Mouse (Mus musculus): ENCODE results near the gene Pkhd1. TPM values are rescaled to one million over a fixed set of nuclear protein-coding genes. Genes with fewer than 3 reads are reported as not detected.
"Not testable (repeated sequence)": the region's sequence is repeated elsewhere in the genome, so short reads cannot be mapped to it uniquely, and the experiment has no call there.

Gene Pkhd1
- polyA plus RNA-seq, 1 experiment from 2014 or later: not detected

DNA sequence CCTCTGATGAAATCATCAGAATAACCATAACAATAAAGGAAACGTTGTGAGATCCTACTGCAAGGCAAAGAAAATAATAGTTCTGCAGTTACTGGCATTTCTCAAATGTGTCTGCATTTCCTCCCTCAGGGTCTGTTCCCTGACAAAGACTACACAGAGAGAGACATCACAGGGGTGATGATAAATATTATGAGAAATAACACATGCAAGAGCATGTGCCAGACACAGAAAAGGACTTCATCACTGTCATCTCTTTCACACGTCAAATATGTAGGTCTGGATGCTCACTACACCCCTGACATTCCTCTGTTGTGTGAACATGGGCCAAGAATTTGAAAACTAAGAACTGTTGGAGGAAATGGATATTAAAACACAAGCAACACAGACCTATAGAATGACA lies 369.7 kb downstream of the Pkhd1 start:
- no peaks in the 10 kb centered on the region for H3K27me3 ChIP-seq
- H3K4me2 ChIP-seq: no peak overlapping the region
- no peak for ATAC-seq (ENCODE audit: insufficient number of reproducible peaks, insufficient read depth, low FRiP score, low TSS enrichment, low read depth)
- no peak overlapping the region for H3K9ac ChIP-seq
- H3K36me3 ChIP-seq: no peaks in the 10 kb centered on the region
- no peak overlapping the region for H3K4me3 ChIP-seq
- H3K27ac ChIP-seq: no peak overlapping the region
- WGBS: 46% methylated on average over 2 of the region's 2 CpGs
- H3K9me3 ChIP-seq: no peaks in the 10 kb centered on the region
- no peaks in the 10 kb centered on the region for H3K4me1 ChIP-seq

DNA sequence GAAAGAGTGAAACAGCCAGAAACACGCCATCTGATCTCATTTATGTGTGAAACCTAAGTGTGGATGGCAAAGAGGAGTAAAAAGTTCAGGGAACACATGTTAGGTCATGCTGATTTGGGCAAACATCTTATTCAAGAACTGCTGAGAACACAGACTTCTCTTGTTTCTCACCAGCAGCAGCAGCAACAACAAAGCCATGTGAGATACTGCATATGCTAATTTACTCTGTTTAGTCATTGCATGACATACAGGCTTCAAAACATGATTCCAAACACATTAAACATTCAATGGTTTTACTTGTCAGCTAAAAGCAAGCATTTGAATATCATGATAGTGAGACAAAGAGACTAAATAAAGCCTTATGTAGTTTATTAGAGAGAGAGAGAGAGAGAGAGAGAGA lies 401.2 kb downstream of the Pkhd1 start:
- Histone ChIP-seq H3K27ac (no peak overlapping the region), H3K9ac (no peak overlapping the region), H3K9me3 (no peaks in the 10 kb centered on the region), H3K4me2 (no peak overlapping the region), H3K4me3 (no peak overlapping the region), H3K4me1 (peaks cover 4% of the 10 kb centered on the region; the same call in 1 of the 2 replicates), H3K27me3 (no peaks in the 10 kb centered on the region), H3K36me3 (no peaks in the 10 kb centered on the region)
- WGBS: 34% methylated on average over 1 of the region's 1 CpGs
- no peak for ATAC-seq (ENCODE audit: insufficient number of reproducible peaks, insufficient read depth, low FRiP score, low TSS enrichment, low read depth)

DNA sequence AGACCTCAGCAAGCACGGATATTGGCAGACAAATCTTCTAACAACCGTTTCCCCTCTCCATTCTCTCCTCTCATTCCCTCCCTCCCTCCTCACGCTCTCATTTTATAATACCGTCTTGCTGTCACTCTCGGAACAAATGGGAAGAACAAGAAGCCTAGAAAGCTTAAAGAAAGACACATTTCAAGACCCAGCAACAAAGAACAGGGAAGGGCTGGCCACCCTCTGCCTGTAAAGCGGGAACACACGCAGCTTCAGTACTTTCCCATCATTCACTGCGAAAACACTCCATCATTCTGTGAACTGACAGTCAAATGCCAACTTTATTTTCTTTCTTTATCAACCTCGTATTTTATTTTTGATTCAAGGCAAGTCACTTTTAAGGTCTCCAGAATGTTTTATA lies 427.4 kb downstream of the Pkhd1 start:
- WGBS: 33% methylated on average over 9 of the region's 9 CpGs
- Histone ChIP-seq H3K9ac (no peak overlapping the region), H3K4me3 (no peak overlapping the region), H3K4me1 (0 out of 2 replicates have a peak, but pooled peaks cover 3% of the 10 kb centered on the region), H3K4me2 (peak overlapping the region; percentile 20; the same call in 1 of the 2 replicates), H3K27me3 (no peaks in the 10 kb centered on the region), H3K36me3 (no peaks in the 10 kb centered on the region), H3K27ac (no peak overlapping the region), H3K9me3 (no peaks in the 10 kb centered on the region)
- ATAC-seq (ENCODE audit: insufficient number of reproducible peaks, insufficient read depth, low FRiP score, low TSS enrichment, low read depth): no peak

DNA sequence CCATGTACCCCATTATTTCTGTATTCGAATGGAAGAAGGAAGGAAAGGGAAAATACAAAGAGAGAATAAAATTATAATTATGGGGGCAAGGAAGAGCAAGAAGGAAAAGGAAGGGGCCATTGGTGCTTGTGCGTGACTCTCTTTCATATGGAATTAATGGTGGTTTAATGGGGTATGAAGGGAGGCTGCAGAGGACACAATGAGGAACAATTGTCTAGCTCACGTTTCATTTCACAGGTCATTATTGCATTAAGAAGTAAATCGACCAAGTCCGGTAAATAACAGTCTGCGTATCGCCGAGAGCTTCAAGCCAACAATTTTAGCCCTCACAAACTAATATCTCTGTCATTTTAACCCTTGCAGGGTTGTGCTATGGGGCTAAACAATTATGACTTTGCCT lies 437.7 kb downstream of the Pkhd1 start:
- Histone ChIP-seq H3K9ac (no peak overlapping the region), H3K27ac (no peak overlapping the region), H3K4me1 (no peaks in the 10 kb centered on the region), H3K36me3 (no peaks in the 10 kb centered on the region), H3K4me3 (no peak overlapping the region), H3K27me3 (no peaks in the 10 kb centered on the region), H3K4me2 (no peak overlapping the region), H3K9me3 (no peaks in the 10 kb centered on the region)
- ATAC-seq (ENCODE audit: insufficient number of reproducible peaks, insufficient read depth, low FRiP score, low TSS enrichment, low read depth): no peak
- whole genome bisulfite sequencing: 40% methylated on average over 8 of the region's 8 CpGs

DNA sequence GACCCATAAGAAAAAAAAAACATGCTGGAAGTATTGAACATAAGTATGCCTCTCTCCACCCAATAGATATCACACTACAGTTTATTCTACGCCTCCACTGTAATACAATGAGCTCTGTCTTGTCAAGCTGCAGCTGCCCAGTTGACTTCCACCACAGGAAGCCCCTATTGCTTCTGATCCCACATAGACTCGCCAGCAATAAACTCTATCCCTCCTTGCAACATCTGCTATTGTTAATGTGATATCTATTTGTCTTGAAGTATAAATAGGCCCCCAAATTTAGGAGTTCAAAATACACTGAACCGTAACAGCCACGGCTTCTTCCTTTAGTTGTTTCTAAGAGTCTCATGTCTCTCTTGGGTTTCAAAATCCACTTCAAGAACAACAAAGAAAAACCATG lies 446.7 kb downstream of the Pkhd1 start:
- no peak overlapping the region for H3K9ac ChIP-seq
- no peaks in the 10 kb centered on the region for H3K27me3 ChIP-seq
- 69% methylated on average over 4 of the region's 4 CpGs for WGBS
- no peak overlapping the region for H3K4me3 ChIP-seq
- H3K27ac ChIP-seq: no peak overlapping the region
- ATAC-seq (ENCODE audit: insufficient number of reproducible peaks, insufficient read depth, low FRiP score, low TSS enrichment, low read depth): no peak
- H3K4me2 ChIP-seq: no peak overlapping the region
- no peaks in the 10 kb centered on the region for H3K9me3 ChIP-seq
- H3K4me1 ChIP-seq: no peaks in the 10 kb centered on the region
- no peaks in the 10 kb centered on the region for H3K36me3 ChIP-seq

GRCm38 (mm10) chr1:20150627-20151026 lies 467.2 kb downstream of the Pkhd1 start:
- WGBS: 82% methylated on average over 4 of the region's 4 CpGs
- H3K27ac ChIP-seq; H3K9me3 ChIP-seq; H3K9ac ChIP-seq; H3K4me2 ChIP-seq; H3K36me3 ChIP-seq; H3K4me3 ChIP-seq; ATAC-seq (ENCODE audit: insufficient number of reproducible peaks, insufficient read depth, low FRiP score, low TSS enrichment, low read depth); H3K27me3 ChIP-seq; H3K4me1 ChIP-seq: not testable (repeated sequence)

GRCm38 (mm10) chr1:20150016-20150415 lies 467.8 kb downstream of the Pkhd1 start:
- 71% methylated on average over 2 of the region's 2 CpGs for WGBS
- H3K4me2 ChIP-seq: no peak overlapping the region
- no peaks in the 10 kb centered on the region for H3K4me1 ChIP-seq

DNA sequence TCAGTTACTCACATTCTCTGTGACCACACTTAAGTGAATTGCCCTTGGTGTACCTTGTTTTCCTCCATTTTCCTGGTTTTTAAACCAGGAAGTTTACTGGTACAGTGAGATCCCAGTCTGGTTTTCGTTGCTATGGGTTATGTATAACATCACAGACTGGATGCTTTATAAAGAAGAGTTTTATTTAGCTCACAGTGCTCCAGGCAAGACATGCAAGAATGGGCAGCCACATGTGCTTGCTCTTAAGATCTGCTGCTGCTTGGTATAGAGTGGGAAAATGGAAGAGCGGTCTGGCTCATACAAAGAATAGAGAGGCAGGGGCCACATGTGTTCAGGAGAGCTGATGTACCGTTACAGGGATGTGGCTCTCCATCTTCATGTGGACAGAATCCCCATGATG lies 481.7 kb downstream of the Pkhd1 start:
- no peak for ATAC-seq (ENCODE audit: insufficient number of reproducible peaks, insufficient read depth, low FRiP score, low TSS enrichment, low read depth)
- no peak overlapping the region for H3K4me3 ChIP-seq
- no peak overlapping the region for H3K9ac ChIP-seq
- no peaks in the 10 kb centered on the region for H3K9me3 ChIP-seq
- WGBS: 48% methylated on average over 3 of the region's 3 CpGs
- peaks cover 17% of the 10 kb centered on the region for H3K4me1 ChIP-seq
- H3K27me3 ChIP-seq: peaks cover 14% of the 10 kb centered on the region; the same call in 1 of the 2 replicates
- H3K4me2 ChIP-seq: no peak overlapping the region
- no peak overlapping the region for H3K27ac ChIP-seq
- H3K36me3 ChIP-seq: no peaks in the 10 kb centered on the region

More at GRCm38 (mm10) chr1:20150016-20150415, 467.8 kb downstream of the Pkhd1 start:
- Histone ChIP-seq H3K4me3 (no peak overlapping the region), H3K27me3 (no peaks in the 10 kb centered on the region), H3K36me3 (no peaks in the 10 kb centered on the region), H3K27ac (no peak overlapping the region), H3K9me3 (no peaks in the 10 kb centered on the region), H3K9ac (no peak overlapping the region)
- no peak for ATAC-seq (ENCODE audit: insufficient number of reproducible peaks, insufficient read depth, low FRiP score, low TSS enrichment, low read depth)

GRCm38 (mm10) chr1:20135065-20135618 lies 482.7 kb downstream of the Pkhd1 start:
- WGBS: 26% methylated on average over 4 of the region's 4 CpGs
- H3K9ac ChIP-seq: no peak overlapping the region
- no peaks in the 10 kb centered on the region for H3K36me3 ChIP-seq
- no peak overlapping the region for H3K4me2 ChIP-seq
- no peaks in the 10 kb centered on the region for H3K9me3 ChIP-seq
- peaks cover 17% of the 10 kb centered on the region for H3K4me1 ChIP-seq
- peaks cover 14% of the 10 kb centered on the region; the same call in 1 of the 2 replicates for H3K27me3 ChIP-seq
- H3K27ac ChIP-seq: no peak overlapping the region
- no peak overlapping the region for H3K4me3 ChIP-seq
- ATAC-seq (ENCODE audit: insufficient number of reproducible peaks, insufficient read depth, low FRiP score, low TSS enrichment, low read depth): no peak

GRCm38 (mm10) chr1:20133636-20134035 lies 484.2 kb downstream of the Pkhd1 start:
- WGBS: 82% methylated on average over 4 of the region's 4 CpGs
- H3K9me3 ChIP-seq: no peaks in the 10 kb centered on the region
- H3K4me2 ChIP-seq: no peak overlapping the region
- no peak overlapping the region for H3K4me3 ChIP-seq
- ATAC-seq (ENCODE audit: insufficient number of reproducible peaks, insufficient read depth, low FRiP score, low TSS enrichment, low read depth): no peak
- peaks cover 17% of the 10 kb centered on the region for H3K4me1 ChIP-seq
- H3K9ac ChIP-seq: no peak overlapping the region
- no peak overlapping the region for H3K27ac ChIP-seq
- no peaks in the 10 kb centered on the region for H3K36me3 ChIP-seq
- H3K27me3 ChIP-seq: peaks cover 14% of the 10 kb centered on the region; the same call in 1 of the 2 replicates

DNA sequence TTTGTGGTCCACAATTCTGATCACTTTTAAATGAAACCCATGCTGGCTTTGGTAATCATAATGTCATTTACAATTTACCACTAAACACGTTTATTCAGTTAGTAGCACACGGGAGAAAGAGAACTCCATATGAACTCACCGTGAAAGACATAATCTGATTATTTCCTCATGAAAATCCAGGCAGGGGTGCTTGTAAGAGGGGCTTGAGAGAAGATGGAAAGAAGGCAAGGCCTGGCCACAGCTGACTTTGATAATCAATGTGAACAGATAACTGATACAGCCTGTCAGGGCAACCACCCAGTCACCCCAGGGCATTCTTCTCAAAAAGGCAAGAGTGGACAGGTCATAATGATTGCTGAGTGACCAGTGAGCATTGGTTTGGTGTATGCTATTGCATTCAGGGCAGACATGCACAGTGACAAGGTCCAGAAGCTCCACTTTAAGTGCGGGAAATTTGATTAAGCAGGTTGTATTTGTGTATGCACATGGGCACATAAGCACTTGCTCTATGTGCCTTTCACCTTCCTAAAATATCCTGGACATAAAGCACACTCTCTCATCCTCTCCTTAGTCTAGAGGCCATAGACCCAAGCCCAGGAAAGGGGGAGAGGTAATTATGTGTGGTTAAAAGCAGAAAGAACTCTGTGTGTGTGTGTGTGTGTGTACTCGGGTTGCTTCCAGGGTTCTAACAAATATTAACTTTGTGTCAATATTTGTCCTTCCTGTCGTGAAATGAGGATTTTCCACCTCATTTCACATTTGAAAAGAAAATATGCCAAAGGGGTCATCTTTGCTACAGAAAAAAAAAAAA lies 485.9 kb downstream of the Pkhd1 start:
- no peak overlapping the region for H3K4me3 ChIP-seq
- H3K4me1 ChIP-seq: peaks cover 17% of the 10 kb centered on the region
- ATAC-seq (ENCODE audit: insufficient number of reproducible peaks, insufficient read depth, low FRiP score, low TSS enrichment, low read depth): no peak
- H3K36me3 ChIP-seq: no peaks in the 10 kb centered on the region
- H3K4me2 ChIP-seq: no peak overlapping the region
- H3K9ac ChIP-seq: no peak overlapping the region
- 16% methylated on average over 6 of the region's 6 CpGs for WGBS
- no peaks in the 10 kb centered on the region for H3K9me3 ChIP-seq
- no peak overlapping the region for H3K27ac ChIP-seq
- peaks cover 9% of the 10 kb centered on the region; the same call in 1 of the 2 replicates for H3K27me3 ChIP-seq

DNA sequence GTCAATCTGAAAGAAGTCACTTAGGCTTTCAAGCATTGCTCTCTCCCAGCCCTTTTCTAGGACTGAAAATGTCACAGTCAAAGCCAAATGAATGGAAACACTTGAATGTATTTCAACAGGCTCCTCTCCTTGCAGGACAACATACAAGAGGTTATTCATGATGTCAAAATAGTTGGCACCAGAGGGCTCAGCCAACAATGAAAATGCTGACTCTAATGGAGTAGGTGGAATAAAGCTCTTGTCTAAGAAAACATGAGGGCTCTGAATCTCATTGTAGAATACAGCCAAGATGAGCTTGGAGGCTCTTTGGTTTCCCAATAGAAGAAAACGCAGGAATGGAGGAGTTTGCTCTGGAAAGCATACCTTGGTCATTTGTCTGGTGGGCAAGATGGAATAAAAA lies 500.5 kb downstream of the Pkhd1 start:
- no peak overlapping the region for H3K4me2 ChIP-seq
- H3K4me1 ChIP-seq: no peaks in the 10 kb centered on the region
- no peaks in the 10 kb centered on the region for H3K36me3 ChIP-seq
- no peaks in the 10 kb centered on the region for H3K27me3 ChIP-seq
- no peak overlapping the region for H3K4me3 ChIP-seq
- no peak for ATAC-seq (ENCODE audit: insufficient number of reproducible peaks, insufficient read depth, low FRiP score, low TSS enrichment, low read depth)
- no peak overlapping the region for H3K9ac ChIP-seq
- no peaks in the 10 kb centered on the region for H3K9me3 ChIP-seq
- H3K27ac ChIP-seq: no peak overlapping the region
- WGBS: 84% methylated on average over 1 of the region's 1 CpGs

Data from embryonic facial prominence, embryonic 13.5 days (tissue).